Mouse (Mus musculus) kidney, postnatal 14 days (tissue): ENCODE measurements at regions not wholly inside any gene's neighbourhood (a gene's known extent, or its start where the extent isn't known, plus 50 kb on each side); places are given as distances from the start of the nearest gene placed in this dataset.
A peak's percentile ranks its signal among the peaks of the same experiment; 100 is the strongest.

Source experiments
- DNase-seq: peaks from one replicate; pipeline ENCODE4 v3.0.0; 2022; ENCODE audit warnings: mixed read lengths

DNA sequence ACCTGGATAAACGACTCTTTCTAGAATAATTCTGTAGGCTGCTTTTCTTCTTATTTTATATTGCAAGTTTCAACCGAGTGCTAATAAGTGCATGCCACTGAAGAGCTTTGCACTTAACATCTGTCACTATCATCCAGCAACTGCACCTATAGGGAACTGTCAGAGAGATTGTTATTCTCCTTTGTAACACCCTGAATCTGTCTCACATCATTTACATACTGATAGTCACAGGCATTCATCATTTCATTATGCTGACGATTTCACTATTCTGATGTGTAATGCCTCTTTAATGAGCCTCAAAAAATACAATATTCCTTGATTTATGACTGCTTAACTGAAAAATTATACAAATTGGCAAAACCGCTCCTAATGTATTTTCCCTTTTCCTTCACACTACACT lies 1959.2 kb upstream of the Tenm3 start:
- no peak for DNase-seq

DNA sequence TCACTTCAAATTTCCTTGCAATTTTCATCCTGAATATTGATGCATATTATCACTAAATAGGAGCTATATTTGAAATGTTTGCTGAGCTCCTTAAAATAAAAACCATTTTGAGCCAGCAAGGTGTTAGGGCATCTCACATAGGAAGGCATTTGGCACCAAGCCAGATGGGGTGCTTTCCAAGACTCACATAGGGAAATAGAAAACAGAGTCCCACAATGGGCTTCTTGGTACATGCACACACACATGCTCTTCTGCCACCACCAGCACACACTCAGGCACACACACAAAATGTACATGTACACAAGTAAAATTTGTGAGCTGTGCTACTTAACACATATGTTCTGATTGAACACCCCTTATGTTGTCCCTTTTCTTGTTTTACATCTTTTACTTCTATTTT lies 1943.7 kb upstream of the Tenm3 start:
- peak; percentile 1 for DNase-seq

DNA sequence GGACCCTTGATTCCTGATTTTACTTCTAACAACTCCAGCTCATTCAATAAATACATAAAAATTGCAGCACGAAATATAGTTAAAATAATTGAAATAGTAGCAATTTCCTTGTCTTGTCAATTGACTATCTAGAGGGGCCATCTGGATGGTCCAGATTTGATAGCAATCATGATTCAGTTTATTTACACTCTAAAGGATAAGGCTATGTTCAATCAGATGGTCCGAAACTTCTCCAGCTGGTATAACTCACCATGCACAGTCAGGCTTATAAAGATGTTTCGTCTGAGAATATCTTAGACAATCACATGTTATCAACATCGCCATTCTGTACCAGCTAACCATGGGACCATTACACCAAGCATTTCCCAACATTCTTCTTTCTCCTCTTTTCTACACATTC lies 1926.9 kb upstream of the Tenm3 start:
- no peak for DNase-seq
